Mouse (Mus musculus) cerebellum, adult 2 months (tissue): Measurements from ENCODE around the gene Pomt1.
A peak's percentile ranks its signal among the peaks of the same experiment; 100 is the strongest.

Experiments used
- CTCF ChIP-seq: fragments of 200-500 bp; IDR thresholded peaks from 2 replicates; pipeline ENCODE4 v1.5.1; 2011; ENCODE audit warnings: low read depth, mild to moderate bottlenecking, control low read depth, low read length, moderate library complexity, borderline replicate concordance; ENCODE audit not compliant: insufficient read depth
- POLR2A ChIP-seq: fragments of 200-500 bp; IDR thresholded peaks from 2 replicates; pipeline ENCODE4 v1.6.1; 2011; ENCODE audit warnings: low read length, control low read depth, borderline replicate concordance; ENCODE audit not compliant: insufficient read depth

GRCm38 (mm10) chr2:32260635-32261034 is 24.2 kb downstream of the Pomt1 start:
- TF ChIP-seq CTCF, result peak; percentile 43; the same call in 1 of the 2 replicates
- no peak for TF ChIP-seq POLR2A
